Mouse (Mus musculus) left cerebral cortex, adult 8-10 months (tissue): ENCODE data around the gene Txndc2. TPM values are rescaled to one million over a fixed set of nuclear protein-coding genes. Genes with fewer than 3 reads are reported as not detected.
"Not testable (repeated sequence)": the region's sequence is repeated elsewhere in the genome, so short reads cannot be mapped to it uniquely, and the experiment has no call there.

Experiments
- DNase-seq, 2 experiments: peaks; one replicate each; pipeline ENCODE4 v3.0.0; 2022; ENCODE audit warnings: low spot score in 2 of 2
- total RNA-seq, 4 experiments: library from RNA; stranded (reverse); gene quantifications; 2 replicates each; pipeline ENCODE4 v1.2.4; 2022

Txndc2 gene
- total RNA-seq, 4 experiments from 2014 or later: 0.25 TPM; not detected in 3

GRCm38 (mm10) chr17:65656731-65657130, 14.8 kb upstream of the Txndc2 start:
- DNase-seq: no peak

GRCm38 (mm10) chr17:65656076-65656475, 14.1 kb upstream of the Txndc2 start:
- no peak for DNase-seq

- DNase-seq: no peak
Measured at GRCm38 (mm10) chr17:65655608-65656007, 13.6 kb upstream of the Txndc2 start.

GRCm38 (mm10) chr17:65650598-65650997, 8.6 kb upstream of the Txndc2 start:
- no peak for DNase-seq

- no peak for DNase-seq
Measured at GRCm38 (mm10) chr17:65649175-65649493, 7.2 kb upstream of the Txndc2 start.

GRCm38 (mm10) chr17:65648371-65649174, 6.6 kb upstream of the Txndc2 start:
- DNase-seq: no peak

- no peak for DNase-seq
Measured at GRCm38 (mm10) chr17:65647961-65648360, 6.0 kb upstream of the Txndc2 start.

- no peak for DNase-seq
Measured at GRCm38 (mm10) chr17:65647226-65647625, 5.3 kb upstream of the Txndc2 start.

- DNase-seq: peak in 1 of 2 experiments; percentile 25
Measured at GRCm38 (mm10) chr17:65643579-65643978, 1.6 kb upstream of the Txndc2 start.

- peak; percentile 55 to 81 for DNase-seq
Measured at GRCm38 (mm10) chr17:65643051-65643521, 1.1 kb upstream of the Txndc2 start.

- DNase-seq: peak in 1 of 2 experiments; percentile 26
Measured at GRCm38 (mm10) chr17:65642578-65642991, 617 bp upstream of the Txndc2 start.

- DNase-seq: no peak
Measured at GRCm38 (mm10) chr17:65639144-65639543, 2.8 kb downstream of the Txndc2 start.

- DNase-seq: no peak
Measured at GRCm38 (mm10) chr17:65635715-65636360, 6.1 kb downstream of the Txndc2 start.

- DNase-seq: no peak
Measured at GRCm38 (mm10) chr17:65629943-65630342, 12.0 kb downstream of the Txndc2 start.

- DNase-seq: not testable (repeated sequence)
Measured at GRCm38 (mm10) chr17:65628823-65629532, 13.0 kb downstream of the Txndc2 start.

- DNase-seq: no peak
Measured at GRCm38 (mm10) chr17:65626301-65626700, 15.7 kb downstream of the Txndc2 start.

GRCm38 (mm10) chr17:65625563-65625962, 16.4 kb downstream of the Txndc2 start:
- no peak for DNase-seq

GRCm38 (mm10) chr17:65623130-65623529, 18.8 kb downstream of the Txndc2 start:
- no peak for DNase-seq

GRCm38 (mm10) chr17:65618431-65618830, 23.5 kb downstream of the Txndc2 start:
- no peak for DNase-seq

- DNase-seq: no peak
Measured at GRCm38 (mm10) chr17:65615678-65616077, 26.3 kb downstream of the Txndc2 start.

GRCm38 (mm10) chr17:65614431-65614830, 27.5 kb downstream of the Txndc2 start:
- DNase-seq: no peak
